Mouse (Mus musculus) spleen, adult 2 months (tissue): Measurements from ENCODE around the gene Gpr68.
A peak's percentile ranks its signal among the peaks of the same experiment; 100 is the strongest.

ENCODE experiments used
- CTCF ChIP-seq: fragments of 200-500 bp; IDR thresholded peaks from 2 replicates; pipeline ENCODE4 v1.5.1; 2011; ENCODE audit warnings: mild to moderate bottlenecking, inconsistent platforms; ENCODE audit not compliant: insufficient read depth, insufficient read length, insufficient replicate concordance; ENCODE audit errors: extremely low read depth
- POLR2A ChIP-seq: fragments of 200-500 bp; IDR thresholded peaks from 2 replicates; pipeline ENCODE4 v1.6.1; 2011; ENCODE audit warnings: low read depth, low read length, inconsistent platforms

DNA sequence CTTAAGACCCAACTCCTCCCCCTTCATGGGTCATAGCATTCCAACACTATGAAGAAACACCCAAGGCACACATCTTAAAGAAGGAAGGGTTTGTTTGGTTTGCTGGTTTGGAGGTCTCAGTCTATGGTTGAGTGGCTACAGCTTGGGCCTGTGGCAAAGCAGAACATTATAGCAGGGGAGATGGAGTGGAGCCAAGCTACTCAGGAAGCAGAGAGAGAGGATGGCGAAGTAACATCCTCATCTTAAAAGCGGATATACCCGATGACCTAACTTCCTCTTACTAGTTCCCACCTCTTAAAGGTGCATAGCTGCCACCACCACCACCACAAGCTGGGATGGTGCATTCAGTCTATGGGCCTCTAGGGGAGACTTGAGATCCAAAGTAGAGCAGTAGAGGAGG is 70.8 kb downstream of the Gpr68 start:
- TF ChIP-seq CTCF (no peak), POLR2A (peak; percentile 61)
